In genomic region chr10:119428106-119428505, GRCm38 (mm10) we compare ENCODE assay signal across 26 mouse cellular contexts. TPM values are rescaled to one million over a fixed set of nuclear protein-coding genes. Genes with fewer than 3 reads are reported as not detected.
"Had no signal": no experiment of that assay in that cellular context is flagged by ENCODE, and none has a peak within 500 bp of the region (broad histone marks: within the 10 kb centered on the region; RNA-seq: fewer than 3 reads in every experiment).

No protein-coding gene starts in this region.

- H3K4me3 ChIP-seq: heart, embryonic 13.5 days; heart, embryonic 15.5 days; hindbrain, embryonic 13.5 days; hindbrain, embryonic 15.5 days; kidney, embryonic 15.5 days; limb, embryonic 10.5 days; limb, embryonic 12.5 days; liver, embryonic 12.5 days had no signal

- H3K27me3 ChIP-seq: heart, embryonic 13.5 days; heart, embryonic 15.5 days; hindbrain, embryonic 13.5 days; hindbrain, embryonic 15.5 days; kidney, embryonic 15.5 days; limb, embryonic 12.5 days; liver, embryonic 12.5 days had no signal

- H3K4me2 ChIP-seq: heart, embryonic 11.5 days; heart, embryonic 13.5 days; heart, embryonic 15.5 days; hindbrain, embryonic 13.5 days; hindbrain, embryonic 15.5 days; kidney, embryonic 15.5 days; limb, embryonic 12.5 days; liver, embryonic 12.5 days had no signal

- H3K36me3 ChIP-seq: heart, embryonic 13.5 days; heart, embryonic 15.5 days; hindbrain, embryonic 13.5 days; hindbrain, embryonic 15.5 days; kidney, embryonic 15.5 days; limb, embryonic 10.5 days; limb, embryonic 12.5 days; liver, embryonic 12.5 days had no signal

- H3K27ac ChIP-seq: heart, embryonic 13.5 days; heart, embryonic 15.5 days; hindbrain, embryonic 13.5 days; hindbrain, embryonic 15.5 days; hindbrain, postnatal 0 days; kidney, embryonic 15.5 days; kidney, postnatal 0 days; limb, embryonic 10.5 days; limb, embryonic 12.5 days; liver, embryonic 12.5 days; liver, embryonic 14.5 days had no signal

- DNase-seq: gastrocnemius, postnatal 14 days; gastrocnemius, postnatal 36 days; heart, adult 18-20 months; heart, postnatal 14 days; heart, postnatal 36 days; kidney, adult 11 months; kidney, adult 2 months; kidney, adult 9 months; kidney, postnatal 14 days; kidney, postnatal 36 days had no signal

- H3K9me3 ChIP-seq: heart, embryonic 13.5 days; heart, embryonic 15.5 days; hindbrain, embryonic 13.5 days; hindbrain, embryonic 15.5 days; kidney, embryonic 15.5 days; limb, embryonic 10.5 days; limb, embryonic 12.5 days; liver, embryonic 12.5 days had no signal

- H3K9ac ChIP-seq: heart, embryonic 13.5 days; heart, embryonic 15.5 days; hindbrain, embryonic 13.5 days; hindbrain, embryonic 15.5 days; kidney, embryonic 15.5 days; limb, embryonic 12.5 days; liver, embryonic 12.5 days; liver, embryonic 14.5 days had no signal

- H3K4me1 ChIP-seq: heart, embryonic 15.5 days; hindbrain, embryonic 13.5 days; limb, embryonic 10.5 days; limb, embryonic 12.5 days; liver, embryonic 12.5 days had no signal

- ATAC-seq: hindbrain, postnatal 0 days; intestine, embryonic 16.5 days; liver, embryonic 12.5 days had no signal

RNA-seq across cellular contexts. Expression of gene Grip1, which starts 25.5 kb away (rescaled TPM):
- total RNA-seq: gastrocnemius, adult 18-20 months; gastrocnemius, adult 8-10 months; gastrocnemius, postnatal 36 days; hematopoietic stem cell, adult 5-6 weeks had no signal
